ENCODE assay signal across 28 mouse cellular contexts in the genomic region with DNA sequence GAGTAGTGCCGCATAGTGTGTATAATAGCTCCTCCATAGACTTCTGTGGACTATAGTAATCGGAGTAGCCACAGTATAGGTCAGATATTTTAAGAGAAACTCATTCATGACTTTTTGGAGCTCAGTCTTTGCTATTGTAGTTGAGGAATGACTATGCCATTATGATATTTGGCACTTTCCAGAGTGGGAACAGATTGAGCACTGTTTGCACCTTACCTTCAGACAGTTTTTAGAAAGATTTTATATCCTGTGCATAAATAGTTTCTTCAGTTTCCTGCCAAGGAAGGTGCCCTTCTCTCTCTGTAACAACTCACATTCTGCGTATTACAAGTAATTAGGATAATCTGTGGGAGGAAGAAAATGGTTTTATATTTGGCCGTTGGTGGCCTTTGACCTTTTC.
"Had no signal": no experiment of that assay in that cellular context is flagged by ENCODE, and none has a peak within 500 bp of the region (broad histone marks: within the 10 kb centered on the region; RNA-seq: fewer than 3 reads in every experiment).

No protein-coding gene starts in this region.

- H3K27ac ChIP-seq: embryonic facial prominence, embryonic 10.5 days; embryonic facial prominence, embryonic 12.5 days; embryonic facial prominence, embryonic 13.5 days; embryonic facial prominence, embryonic 15.5 days; forebrain, embryonic 10.5 days; forebrain, embryonic 12.5 days; forebrain, embryonic 13.5 days; forebrain, embryonic 15.5 days; gastrocnemius, adult 2 months; heart, adult 2 months; heart, embryonic 10.5 days had no signal

- H3K4me3 ChIP-seq: embryonic facial prominence, embryonic 10.5 days; embryonic facial prominence, embryonic 12.5 days; embryonic facial prominence, embryonic 13.5 days; embryonic facial prominence, embryonic 15.5 days; erythroblast, embryonic 14.5 days; forebrain, embryonic 10.5 days; forebrain, embryonic 12.5 days; forebrain, embryonic 13.5 days; forebrain, embryonic 15.5 days; gastrocnemius, adult 2 months; heart, adult 2 months; heart, embryonic 10.5 days had no signal

- H3K9me3 ChIP-seq: embryonic facial prominence, embryonic 10.5 days; embryonic facial prominence, embryonic 12.5 days; embryonic facial prominence, embryonic 13.5 days; embryonic facial prominence, embryonic 15.5 days; forebrain, embryonic 10.5 days; forebrain, embryonic 12.5 days; forebrain, embryonic 13.5 days; forebrain, embryonic 15.5 days; heart, embryonic 10.5 days had no signal

- H3K27me3 ChIP-seq: embryonic facial prominence, embryonic 12.5 days; embryonic facial prominence, embryonic 13.5 days; embryonic facial prominence, embryonic 15.5 days; forebrain, embryonic 12.5 days; forebrain, embryonic 13.5 days; forebrain, embryonic 15.5 days had no signal

- ATAC-seq: forebrain, embryonic 13.5 days; forebrain, embryonic 14.5 days; forebrain, embryonic 15.5 days; forebrain, embryonic 16.5 days; forebrain, postnatal 0 days had no signal

- DNase-seq: cerebellum, adult 9-11 months; cerebellum, postnatal 10 days; cerebellum, postnatal 14 days; cerebellum, postnatal 25 days; cerebellum, postnatal 36 days; embryo, embryonic 11 days; forebrain, postnatal 0 days; gastrocnemius, adult 2 months; gastrocnemius, postnatal 10 days; gastrocnemius, postnatal 14 days; gastrocnemius, postnatal 25 days; gastrocnemius, postnatal 36 days; heart, adult 11 months; heart, adult 18-20 months; heart, adult 2 months had no signal

- H3K9ac ChIP-seq: embryonic facial prominence, embryonic 12.5 days; embryonic facial prominence, embryonic 13.5 days; embryonic facial prominence, embryonic 15.5 days; forebrain, embryonic 12.5 days; forebrain, embryonic 13.5 days; forebrain, embryonic 15.5 days; forebrain, postnatal 0 days had no signal

- H3K36me3 ChIP-seq: embryonic facial prominence, embryonic 10.5 days; embryonic facial prominence, embryonic 12.5 days; embryonic facial prominence, embryonic 13.5 days; embryonic facial prominence, embryonic 15.5 days; forebrain, embryonic 10.5 days; forebrain, embryonic 12.5 days; forebrain, embryonic 15.5 days; heart, embryonic 10.5 days had no signal

- H3K4me2 ChIP-seq: embryonic facial prominence, embryonic 12.5 days; embryonic facial prominence, embryonic 13.5 days; embryonic facial prominence, embryonic 15.5 days; forebrain, embryonic 12.5 days; forebrain, embryonic 13.5 days; forebrain, embryonic 15.5 days; heart, embryonic 11.5 days had no signal

- H3K4me1 ChIP-seq: embryonic facial prominence, embryonic 10.5 days; embryonic facial prominence, embryonic 12.5 days; embryonic facial prominence, embryonic 13.5 days; embryonic facial prominence, embryonic 15.5 days; forebrain, embryonic 12.5 days; forebrain, embryonic 15.5 days; heart, embryonic 10.5 days had no signal
